Mouse (Mus musculus) regulatory T cell (primary cell): ENCODE data around the gene Aldh3b3.
"Not testable (repeated sequence)": the region's sequence is repeated elsewhere in the genome, so short reads cannot be mapped to it uniquely, and the experiment has no call there.

Experiments used
- in situ Hi-C: fragments of 300-600 bp; cut with MboI, MseI; formaldehyde crosslinking; loops from one replicate; pipeline ENCODE4 v1.15.1; 2025; ENCODE audit warnings: high pct_unique_total_duplicates

Aldh3b3 gene

GRCm38 (mm10) chr19:3974608-3975007 is 16.2 kb downstream of the Aldh3b3 start:
- in situ Hi-C loops: not testable (repeated sequence)

DNA sequence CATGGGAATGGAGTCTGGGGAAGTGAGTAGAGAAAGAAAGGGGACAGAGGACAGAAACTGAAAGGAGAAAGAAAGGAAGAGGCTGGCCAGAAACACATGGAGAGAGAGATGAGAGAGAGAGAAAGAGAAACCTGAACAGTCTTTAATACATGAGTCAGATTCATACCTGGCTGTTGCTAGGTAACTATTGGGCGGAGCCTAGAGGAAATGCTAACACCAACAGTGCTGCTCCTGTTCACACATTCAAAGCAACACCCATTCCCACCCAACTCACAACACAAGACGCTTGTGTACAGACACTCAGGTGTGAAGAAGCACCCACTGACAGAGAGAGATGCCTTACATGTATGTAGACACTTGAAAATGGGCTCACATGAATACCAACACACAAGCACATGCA is 17.4 kb downstream of the Aldh3b3 start:
- in situ Hi-C loops: no loop called here

GRCm38 (mm10) chr19:3980309-3980708 is 21.9 kb downstream of the Aldh3b3 start:
- in situ Hi-C loops: no loop called here

GRCm38 (mm10) chr19:3980917-3981316 is 22.5 kb downstream of the Aldh3b3 start:
- in situ Hi-C loops: no loop called here

DNA sequence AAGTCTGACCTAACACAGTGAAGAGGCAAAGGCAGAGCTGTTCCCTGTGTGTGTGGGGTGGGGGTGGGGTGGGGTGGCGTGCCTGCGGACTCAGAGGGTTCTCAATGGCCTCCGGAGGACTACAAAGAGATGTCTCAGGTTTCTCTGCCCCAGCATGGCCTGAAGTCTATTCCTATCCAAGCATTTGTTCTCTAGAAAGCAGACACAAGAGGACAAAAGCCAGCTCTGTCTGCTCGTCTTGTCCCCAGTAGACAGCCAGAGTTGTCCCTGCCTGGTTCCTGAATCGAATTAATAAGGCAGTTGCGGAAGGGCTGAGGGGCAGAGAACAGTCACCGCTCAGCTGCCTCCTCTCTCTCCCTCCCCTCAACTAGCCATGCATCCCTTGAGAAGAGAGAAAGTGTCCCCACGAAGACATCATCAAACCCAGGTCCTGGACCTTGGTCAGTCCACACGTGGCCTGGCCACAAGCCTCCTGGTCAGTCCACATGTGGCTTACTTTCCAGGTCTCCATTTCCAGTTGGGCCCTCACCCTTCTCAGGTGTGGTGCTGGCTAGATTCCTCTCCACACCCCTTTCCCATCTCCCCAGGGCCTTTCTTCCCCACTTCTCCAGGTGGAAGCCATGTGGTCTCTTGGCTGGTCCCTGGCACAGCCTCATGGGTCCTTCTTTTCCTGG is 25.2 kb downstream of the Aldh3b3 start:
- in situ Hi-C loops: no loop called here

- in situ Hi-C loops: no loop called here
Observed at GRCm38 (mm10) chr19:3985261-3985681, 26.8 kb downstream of the Aldh3b3 start.

- in situ Hi-C loops: no loop called here
Observed at GRCm38 (mm10) chr19:3986334-3986733, 27.9 kb downstream of the Aldh3b3 start, which contains the start of gene Acy3. Gene Acy3 (plus strand): TSS chr19:3986570.

DNA sequence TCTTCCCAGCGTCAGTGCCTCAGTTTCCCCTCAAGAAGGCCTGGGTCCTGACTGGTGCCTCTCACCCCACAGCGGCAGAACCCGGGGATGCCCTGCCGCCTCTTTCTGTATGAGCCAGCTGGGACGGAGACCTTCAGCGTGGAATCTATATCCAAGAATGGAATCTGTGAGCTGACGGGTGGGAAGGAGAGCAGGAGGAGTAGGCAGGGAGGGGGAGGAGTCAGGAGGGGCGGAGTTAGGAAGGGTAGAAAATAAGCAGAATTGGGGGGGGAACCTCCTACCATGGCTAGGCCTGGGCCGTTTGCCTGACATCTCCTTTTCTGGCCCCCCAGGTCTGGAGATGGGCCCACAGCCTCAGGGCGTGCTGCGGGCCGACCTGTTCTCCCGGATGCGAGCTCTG is 29.6 kb downstream of the Aldh3b3 start:
- in situ Hi-C loops: no loop called here

DNA sequence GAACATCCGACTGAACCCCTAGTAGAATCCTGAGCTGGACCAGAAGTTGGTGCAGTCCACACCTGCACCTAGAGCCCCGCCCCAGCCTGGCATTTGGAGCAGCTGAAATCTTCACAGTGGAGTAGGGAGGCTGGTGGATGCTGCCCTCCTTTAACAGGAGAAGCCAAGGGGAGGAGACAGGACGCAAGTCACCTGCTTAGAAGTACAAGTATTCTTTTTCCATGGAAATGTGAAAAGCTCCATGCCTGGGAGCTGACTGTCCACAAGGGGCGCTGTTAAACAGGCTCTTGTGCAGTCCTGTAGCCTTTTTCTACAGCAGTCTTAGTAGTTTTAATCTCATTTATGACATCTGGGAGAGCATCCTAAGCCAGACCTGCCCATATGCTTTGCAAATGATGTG is 30.3 kb downstream of the Aldh3b3 start:
- in situ Hi-C loops: no loop called here

- in situ Hi-C loops: no loop called here
Observed at GRCm38 (mm10) chr19:3990804-3991203, 32.4 kb downstream of the Aldh3b3 start.

- in situ Hi-C loops: no loop called here
Observed at GRCm38 (mm10) chr19:3991562-3991961, 33.1 kb downstream of the Aldh3b3 start.

DNA sequence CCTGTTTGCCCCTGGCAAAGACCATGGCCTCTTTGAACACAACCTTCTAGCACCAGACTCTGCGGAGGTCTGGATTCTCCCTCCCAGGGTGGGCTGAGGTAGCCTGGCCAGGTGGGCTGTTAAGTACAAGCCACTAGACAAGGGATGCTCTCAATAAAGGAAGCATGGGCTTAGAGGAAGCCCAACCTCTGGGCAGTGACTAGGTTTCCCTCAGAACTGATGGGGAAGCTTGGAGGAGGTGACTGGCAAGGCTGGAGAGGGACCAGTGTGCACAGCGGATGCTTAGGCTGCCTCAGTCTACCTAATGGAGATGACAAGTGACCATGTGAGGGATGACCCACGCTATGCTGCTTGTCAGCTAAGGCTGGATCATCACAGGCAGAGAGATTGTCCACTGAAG is 33.5 kb downstream of the Aldh3b3 start:
- in situ Hi-C loops: no loop called here

GRCm38 (mm10) chr19:3992416-3992815 is 34.0 kb downstream of the Aldh3b3 start, which contains the start of gene Tbx10:
Gene Tbx10 (plus strand): TSS chr19:3992752.
- in situ Hi-C loops: no loop called here

DNA sequence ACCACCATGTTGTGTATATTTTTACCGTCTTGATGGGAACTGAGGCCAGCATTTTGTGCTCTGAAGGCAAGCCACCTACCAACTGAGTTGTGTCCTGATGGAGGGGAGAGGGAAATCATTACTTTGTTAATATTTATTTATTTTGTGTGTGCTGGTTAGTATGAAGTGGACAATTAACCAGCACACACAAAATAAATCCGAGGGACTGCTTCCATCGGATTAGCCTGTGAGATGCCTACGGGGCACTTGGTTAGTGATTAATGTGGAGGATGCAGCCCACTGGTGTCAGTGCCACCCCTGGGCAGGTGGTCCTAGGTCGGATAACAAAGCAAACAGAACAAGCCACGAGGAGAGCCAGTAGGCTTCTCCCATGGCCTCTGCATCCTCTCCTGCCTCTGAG is 36.5 kb downstream of the Aldh3b3 start:
- in situ Hi-C loops: no loop called here

DNA sequence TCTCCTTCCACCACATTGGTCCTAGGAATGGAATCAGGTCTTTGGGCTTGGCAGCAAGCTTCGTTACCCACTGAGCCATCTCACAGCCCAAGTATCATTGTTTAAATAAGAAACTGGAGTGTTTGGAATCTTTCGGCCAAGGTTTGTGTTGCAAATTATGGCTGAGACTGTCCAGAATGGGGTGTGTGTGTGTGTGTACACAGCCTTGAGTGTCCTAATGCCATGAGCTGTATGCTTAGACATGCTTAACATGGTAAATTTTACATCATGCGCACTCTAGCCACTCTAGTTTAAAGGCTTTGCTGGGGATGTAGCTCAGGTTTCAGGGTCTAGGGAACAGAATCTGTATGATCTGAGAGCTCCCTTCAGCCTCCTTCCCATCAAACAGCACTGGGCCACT is 37.1 kb downstream of the Aldh3b3 start:
- in situ Hi-C loops: no loop called here

- in situ Hi-C loops: no loop called here
Observed at GRCm38 (mm10) chr19:3996106-3996505, 37.7 kb downstream of the Aldh3b3 start.

DNA sequence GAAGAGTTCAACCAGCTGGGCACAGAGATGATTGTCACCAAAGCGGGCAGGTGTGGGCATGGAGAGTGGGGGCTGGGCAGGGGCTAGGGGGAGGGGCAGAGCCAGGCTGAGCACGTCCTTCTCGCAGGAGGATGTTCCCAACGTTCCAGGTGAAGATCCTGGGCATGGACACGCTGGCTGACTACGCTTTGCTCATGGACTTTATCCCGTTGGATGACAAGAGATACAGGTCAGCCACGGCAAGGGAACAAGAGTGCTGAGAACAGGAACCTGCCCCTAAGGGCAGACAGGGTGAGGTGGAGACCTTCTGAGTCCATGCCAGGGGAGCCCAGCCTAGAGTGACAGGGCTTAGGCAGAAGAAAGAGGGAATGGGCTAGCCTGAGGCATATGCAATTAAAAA is 38.3 kb downstream of the Aldh3b3 start:
- in situ Hi-C loops: no loop called here

DNA sequence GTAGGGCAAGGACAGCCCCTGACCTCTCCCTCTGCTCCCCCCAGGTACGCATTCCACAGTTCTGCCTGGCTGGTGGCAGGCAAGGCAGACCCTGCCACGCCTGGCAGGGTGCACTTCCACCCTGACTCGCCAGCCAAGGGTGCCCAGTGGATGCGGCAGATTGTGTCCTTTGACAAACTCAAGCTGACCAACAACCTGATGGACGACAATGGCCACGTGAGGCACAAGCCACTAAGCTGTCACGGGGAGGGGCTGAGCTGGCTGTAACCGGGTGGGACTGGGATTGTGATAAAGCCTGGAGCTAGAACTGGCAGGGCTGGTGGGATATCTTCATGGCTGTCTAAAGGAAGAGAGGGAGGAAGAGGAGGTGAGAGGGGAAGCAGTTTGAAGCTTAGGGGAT is 38.8 kb downstream of the Aldh3b3 start:
- in situ Hi-C loops: no loop called here

GRCm38 (mm10) chr19:3998335-3998734 is 39.9 kb downstream of the Aldh3b3 start:
- in situ Hi-C loops: no loop called here

DNA sequence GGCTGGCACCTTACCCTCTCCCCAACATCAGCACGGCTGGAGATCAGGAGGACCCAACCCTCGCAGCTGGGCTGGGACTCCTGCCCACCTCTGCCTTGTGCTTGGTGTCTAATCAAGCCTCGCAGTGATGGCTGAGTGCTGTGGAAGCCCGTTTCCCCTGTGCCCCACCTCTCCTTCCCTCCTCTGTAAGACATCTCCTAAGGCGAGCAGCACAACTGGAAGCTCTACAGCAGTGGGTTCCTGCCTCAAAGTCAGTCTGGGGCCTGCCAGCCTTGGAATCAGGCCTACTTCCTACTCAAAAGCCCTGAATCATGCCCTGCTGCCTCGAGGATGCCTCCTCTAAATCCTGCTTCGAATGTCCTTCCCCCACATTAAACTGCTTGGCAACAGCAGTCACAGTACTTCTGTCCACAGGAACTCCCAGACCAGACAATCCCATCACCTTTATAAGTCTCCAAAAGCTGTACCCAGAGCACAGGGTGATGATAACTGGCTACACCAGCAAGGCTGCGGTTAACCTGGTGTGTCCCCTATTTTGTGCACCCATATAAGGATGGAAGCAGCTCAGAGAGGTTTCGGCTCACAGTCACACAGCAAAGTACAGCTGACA is 40.8 kb downstream of the Aldh3b3 start:
- in situ Hi-C loops: no loop called here

- in situ Hi-C loops: no loop called here
Observed at GRCm38 (mm10) chr19:4000119-4000900, 41.9 kb downstream of the Aldh3b3 start, which contains the start of the genes Nudt8 and Gm49405. Gene Nudt8 (plus strand): TSS chr19:4000580. Gene Gm49405 (plus strand): TSS chr19:4000626.

GRCm38 (mm10) chr19:4000949-4001525 is 42.6 kb downstream of the Aldh3b3 start:
- in situ Hi-C loops: no loop called here
